Mouse (Mus musculus): Measurements from ENCODE around the gene Hnrnpu.

DNA sequence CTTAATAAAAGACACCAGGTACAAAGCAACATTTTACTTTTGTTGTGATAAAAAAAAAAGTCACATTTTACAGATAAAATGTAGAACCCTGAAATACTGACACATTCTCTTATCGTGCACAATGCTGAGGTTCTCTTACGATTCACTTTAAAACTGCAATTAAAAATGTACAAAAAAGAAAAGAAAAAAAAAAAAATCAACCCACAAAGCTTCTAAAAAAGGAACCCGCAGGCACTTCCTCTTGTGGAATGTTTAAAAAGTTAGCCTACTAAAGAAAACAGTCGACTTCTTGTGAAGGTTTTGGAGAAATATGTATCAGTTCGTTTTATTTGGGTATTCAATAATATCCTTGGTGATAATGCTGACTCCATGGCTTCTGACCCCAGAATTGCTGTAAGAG lies 8.6 kb downstream of the Hnrnpu start:
- TF ChIP-seq CTCF (IDR thresholded peaks at IDR 0.05) (no peak), EP300 (IDR thresholded peaks at IDR 0.05) (no peak)
